Mouse (Mus musculus): ENCODE results near the gene Thrsp. TPM values are rescaled to one million over a fixed set of nuclear protein-coding genes. Genes with fewer than 3 reads are reported as not detected.

Thrsp gene
- polyA plus RNA-seq, 1 experiment from 2014 or later, result 0.77 TPM

- WGBS, result 2% methylated on average over 5 of the region's 5 CpGs
- ATAC-seq, result peak; percentile 78
- H3K4me2 ChIP-seq (replicated peaks), result 0 out of 2 replicates have a peak overlapping the region, but pooled peaks have one; percentile 14
- no peaks in the 10 kb centered on the region for H3K27me3 ChIP-seq (replicated peaks)
- peaks cover 11% of the 10 kb centered on the region for H3K4me1 ChIP-seq (replicated peaks)
- H3K9me3 ChIP-seq, result no peaks in the 10 kb centered on the region
- peak overlapping the region; percentile 36 for H3K27ac ChIP-seq
- H3K4me3 ChIP-seq (replicated peaks), result no peak overlapping the region
- H3K36me3 ChIP-seq, result no peaks in the 10 kb centered on the region
- no peak overlapping the region for H3K9ac ChIP-seq
These were observed 12.2 kb upstream of the Thrsp start for GRCm38 (mm10) chr7:97429705-97430104.

GRCm38 (mm10) chr7:97427778-97428420 lies 10.4 kb upstream of the Thrsp start:
- no peaks in the 10 kb centered on the region for H3K27me3 ChIP-seq (replicated peaks)
- no peaks in the 10 kb centered on the region for H3K36me3 ChIP-seq
- peaks cover 11% of the 10 kb centered on the region for H3K4me1 ChIP-seq (replicated peaks)
- H3K9ac ChIP-seq, result no peak overlapping the region
- ATAC-seq, result no peak
- no peak overlapping the region for H3K4me3 ChIP-seq (replicated peaks)
- H3K4me2 ChIP-seq (replicated peaks), result no peak overlapping the region
- no peak overlapping the region for H3K27ac ChIP-seq
- no peaks in the 10 kb centered on the region for H3K9me3 ChIP-seq
- WGBS, result 69% methylated on average over 5 of the region's 5 CpGs

GRCm38 (mm10) chr7:97427296-97427695 lies 9.8 kb upstream of the Thrsp start:
- ATAC-seq, result no peak
- H3K4me2 ChIP-seq (replicated peaks), result no peak overlapping the region
- H3K4me3 ChIP-seq (replicated peaks), result no peak overlapping the region
- no peak overlapping the region for H3K9ac ChIP-seq
- H3K36me3 ChIP-seq, result no peaks in the 10 kb centered on the region
- H3K9me3 ChIP-seq, result no peaks in the 10 kb centered on the region
- peaks cover 11% of the 10 kb centered on the region for H3K4me1 ChIP-seq (replicated peaks)
- no peaks in the 10 kb centered on the region for H3K27me3 ChIP-seq (replicated peaks)
- WGBS, result 85% methylated on average over 6 of the region's 6 CpGs
- H3K27ac ChIP-seq, result no peak overlapping the region

- H3K4me3 ChIP-seq (replicated peaks), result no peak overlapping the region
- no peak for ATAC-seq
- H3K4me1 ChIP-seq (replicated peaks), result peaks cover 11% of the 10 kb centered on the region
- H3K9ac ChIP-seq, result no peak overlapping the region
- no peaks in the 10 kb centered on the region for H3K36me3 ChIP-seq
- no peaks in the 10 kb centered on the region for H3K27me3 ChIP-seq (replicated peaks)
- H3K4me2 ChIP-seq (replicated peaks), result no peak overlapping the region
- no peaks in the 10 kb centered on the region for H3K9me3 ChIP-seq
- H3K27ac ChIP-seq, result no peak overlapping the region
- WGBS, result 64% methylated on average over 6 of the region's 6 CpGs
These were observed 9.0 kb upstream of the Thrsp start for GRCm38 (mm10) chr7:97426566-97426965.

GRCm38 (mm10) chr7:97424621-97425245 lies 7.2 kb upstream of the Thrsp start:
- no peak overlapping the region for H3K4me2 ChIP-seq (replicated peaks)
- WGBS, result 7% methylated on average over 12 of the region's 12 CpGs
- no peaks in the 10 kb centered on the region for H3K36me3 ChIP-seq
- peak; percentile 86 for ATAC-seq
- H3K9me3 ChIP-seq, result no peaks in the 10 kb centered on the region
- no peak overlapping the region for H3K9ac ChIP-seq
- H3K4me1 ChIP-seq (replicated peaks), result peaks cover 5% of the 10 kb centered on the region
- H3K4me3 ChIP-seq (replicated peaks), result no peak overlapping the region
- no peak overlapping the region for H3K27ac ChIP-seq
- no peaks in the 10 kb centered on the region for H3K27me3 ChIP-seq (replicated peaks)

- Histone ChIP-seq H3K4me1 (replicated peaks) (no peaks in the 10 kb centered on the region), H3K27ac (no peak overlapping the region), H3K4me3 (replicated peaks) (no peak overlapping the region), H3K27me3 (replicated peaks) (no peaks in the 10 kb centered on the region), H3K9ac (no peak overlapping the region), H3K9me3 (no peaks in the 10 kb centered on the region), H3K36me3 (no peaks in the 10 kb centered on the region), H3K4me2 (replicated peaks) (no peak overlapping the region)
- 56% methylated on average over 5 of the region's 5 CpGs for WGBS
- ATAC-seq, result no peak
These were observed 6.2 kb upstream of the Thrsp start for GRCm38 (mm10) chr7:97423754-97424153.

GRCm38 (mm10) chr7:97420958-97421651 lies 3.6 kb upstream of the Thrsp start:
- Histone ChIP-seq H3K36me3 (no peaks in the 10 kb centered on the region), H3K27me3 (replicated peaks) (no peaks in the 10 kb centered on the region), H3K9me3 (no peaks in the 10 kb centered on the region), H3K4me2 (replicated peaks) (no peak overlapping the region), H3K27ac (no peak overlapping the region), H3K4me1 (replicated peaks) (no peaks in the 10 kb centered on the region), H3K4me3 (replicated peaks) (no peak overlapping the region), H3K9ac (no peak overlapping the region)
- 76% methylated on average over 8 of the region's 8 CpGs for WGBS
- no peak for ATAC-seq

- Histone ChIP-seq H3K4me1 (replicated peaks) (0 out of 2 replicates have a peak, but pooled peaks cover 2% of the 10 kb centered on the region), H3K4me2 (replicated peaks) (no peak overlapping the region), H3K27me3 (replicated peaks) (no peaks in the 10 kb centered on the region), H3K9ac (no peak overlapping the region), H3K4me3 (replicated peaks) (no peak overlapping the region), H3K9me3 (no peaks in the 10 kb centered on the region), H3K27ac (no peak overlapping the region), H3K36me3 (no peaks in the 10 kb centered on the region)
- no peak for ATAC-seq
- 53% methylated on average over 1 of the region's 1 CpGs for WGBS
These were observed 2.9 kb upstream of the Thrsp start for GRCm38 (mm10) chr7:97420406-97420805.

- WGBS, result 75% methylated on average over 5 of the region's 5 CpGs
- H3K4me3 ChIP-seq (replicated peaks), result no peak overlapping the region
- H3K4me1 ChIP-seq (replicated peaks), result 0 out of 2 replicates have a peak, but pooled peaks cover 4% of the 10 kb centered on the region
- H3K27me3 ChIP-seq (replicated peaks), result no peaks in the 10 kb centered on the region
- no peaks in the 10 kb centered on the region for H3K9me3 ChIP-seq
- no peak for ATAC-seq
- no peaks in the 10 kb centered on the region for H3K36me3 ChIP-seq
- no peak overlapping the region for H3K27ac ChIP-seq
- H3K9ac ChIP-seq, result no peak overlapping the region
- H3K4me2 ChIP-seq (replicated peaks), result no peak overlapping the region
These were observed 1.6 kb upstream of the Thrsp start for GRCm38 (mm10) chr7:97419163-97419562.

- Histone ChIP-seq H3K4me3 (replicated peaks) (no peak overlapping the region), H3K9ac (no peak overlapping the region), H3K9me3 (no peaks in the 10 kb centered on the region), H3K27ac (no peak overlapping the region), H3K36me3 (no peaks in the 10 kb centered on the region), H3K27me3 (replicated peaks) (no peaks in the 10 kb centered on the region), H3K4me1 (replicated peaks) (0 out of 2 replicates have a peak, but pooled peaks cover 4% of the 10 kb centered on the region), H3K4me2 (replicated peaks) (no peak overlapping the region)
- no peak for ATAC-seq
- WGBS, result 70% methylated on average over 5 of the region's 5 CpGs
These were observed 1.2 kb upstream of the Thrsp start for GRCm38 (mm10) chr7:97418717-97419116.

- no peak overlapping the region for H3K4me2 ChIP-seq (replicated peaks)
- 0 out of 2 replicates have a peak, but pooled peaks cover 4% of the 10 kb centered on the region for H3K4me1 ChIP-seq (replicated peaks)
- 85% methylated on average over 4 of the region's 4 CpGs for WGBS
- no peak overlapping the region for H3K27ac ChIP-seq
- no peak overlapping the region for H3K4me3 ChIP-seq (replicated peaks)
- ATAC-seq, result no peak
- no peaks in the 10 kb centered on the region for H3K9me3 ChIP-seq
- no peak overlapping the region for H3K9ac ChIP-seq
- no peaks in the 10 kb centered on the region for H3K36me3 ChIP-seq
- no peaks in the 10 kb centered on the region for H3K27me3 ChIP-seq (replicated peaks)
These were observed 1.1 kb downstream of the Thrsp start for GRCm38 (mm10) chr7:97416473-97416872.

GRCm38 (mm10) chr7:97414915-97415687 lies 2.4 kb downstream of the Thrsp start:
- no peak overlapping the region for H3K9ac ChIP-seq
- H3K27ac ChIP-seq, result no peak overlapping the region
- WGBS, result 41% methylated on average over 9 of the region's 9 CpGs
- H3K4me2 ChIP-seq (replicated peaks), result no peak overlapping the region
- no peak overlapping the region for H3K4me3 ChIP-seq (replicated peaks)
- peaks cover 7% of the 10 kb centered on the region for H3K36me3 ChIP-seq
- H3K27me3 ChIP-seq (replicated peaks), result no peaks in the 10 kb centered on the region
- H3K4me1 ChIP-seq (replicated peaks), result 0 out of 2 replicates have a peak, but pooled peaks cover 4% of the 10 kb centered on the region
- H3K9me3 ChIP-seq, result no peaks in the 10 kb centered on the region
- ATAC-seq, result peak; percentile 54
